In the genomic region with DNA sequence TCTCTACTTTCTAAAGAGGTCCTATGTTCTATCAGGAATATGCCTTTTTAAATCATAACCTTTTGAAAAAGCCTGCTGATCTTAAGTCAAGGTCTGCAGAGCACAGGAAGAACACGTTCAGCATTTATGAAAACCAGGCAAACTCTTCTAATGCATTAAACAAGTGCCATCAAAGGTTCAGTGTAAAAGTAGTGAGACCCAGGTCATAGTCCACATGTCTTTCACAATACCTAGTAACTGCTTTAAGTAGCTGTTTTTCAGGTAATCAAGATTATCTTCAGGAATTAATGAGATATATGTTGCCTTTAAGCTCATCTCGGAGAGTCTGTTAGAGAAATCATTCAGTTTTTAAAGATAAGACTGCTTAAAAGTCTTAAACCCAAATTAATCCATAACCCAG, we compare ENCODE assay signal across 17 mouse cellular contexts. TPM values are rescaled to one million over a fixed set of nuclear protein-coding genes. Genes with fewer than 3 reads are reported as not detected.
"Had no signal": no experiment of that assay in that cellular context is flagged by ENCODE, and none has a peak within 500 bp of the region (broad histone marks: within the 10 kb centered on the region; RNA-seq: fewer than 3 reads in every experiment).

No protein-coding gene starts in this region.

- H3K27ac ChIP-seq: neural tube, embryonic 13.5 days; neural tube, embryonic 15.5 days; stomach, embryonic 15.5 days; stomach, postnatal 0 days had no signal

- DNase-seq: retina, postnatal 1 day; right cerebral cortex, adult 18-20 months; right cerebral cortex, postnatal 14 days; right cerebral cortex, postnatal 25 days; right cerebral cortex, postnatal 4 days; spleen, adult 18-20 months; thymus, adult 18-20 months; thymus, adult 2 months; thymus, postnatal 14 days; thymus, postnatal 25 days; thymus, postnatal 36 days; thymus, postnatal 4 days had no signal

- H3K36me3 ChIP-seq: neural tube, embryonic 13.5 days; neural tube, embryonic 15.5 days; stomach, embryonic 15.5 days had no signal

- H3K27me3 ChIP-seq: neural tube, embryonic 13.5 days; neural tube, embryonic 15.5 days; stomach, embryonic 15.5 days had no signal

- H3K4me3 ChIP-seq: neural tube, embryonic 13.5 days; neural tube, embryonic 15.5 days; stomach, embryonic 15.5 days had no signal

- H3K4me2 ChIP-seq: neural tube, embryonic 13.5 days; neural tube, embryonic 15.5 days; stomach, embryonic 15.5 days had no signal

- H3K9ac ChIP-seq: neural tube, embryonic 13.5 days; neural tube, embryonic 15.5 days; stomach, embryonic 15.5 days had no signal

- H3K9me3 ChIP-seq: neural tube, embryonic 13.5 days; neural tube, embryonic 15.5 days; stomach, embryonic 15.5 days had no signal

- H3K4me1 ChIP-seq: neural tube, embryonic 15.5 days; stomach, embryonic 15.5 days had no signal

RNA-seq across cellular contexts. Expression of gene Adcy2, which starts 21.2 kb away (rescaled TPM):
- total RNA-seq: neutrophil, adult 5-6 weeks had no signal
